Mouse (Mus musculus) limb, embryonic 13.5 days (tissue): Measurements from ENCODE around the gene Plagl1. TPM values are rescaled to one million over a fixed set of nuclear protein-coding genes. Genes with fewer than 3 reads are reported as not detected.

Experiments used
- ATAC-seq: fragments of 200-750 bp; cut with Nextera tagmentation; 2 replicates; pipeline ENCODE4 v1.8.0; 2017; ENCODE audit warnings: low read depth, moderate number of reproducible peaks, moderate TSS enrichment; ENCODE audit not compliant: low FRiP score
- H3K27ac ChIP-seq: fragments of 300-500 bp; sonication (generic); 2 replicates; pipeline ENCODE4 v1.5.1; 2015; ENCODE audit warnings: inconsistent platforms, mild to moderate bottlenecking, moderate library complexity
- H3K27me3 ChIP-seq: fragments of 300-500 bp; sonication (generic); 2 replicates; pipeline ENCODE4 v1.6.1; 2015; ENCODE audit warnings: mild to moderate bottlenecking, inconsistent platforms
- H3K36me3 ChIP-seq: fragments of 300-500 bp; sonication (generic); 2 replicates; pipeline ENCODE4 v1.6.1; 2015; ENCODE audit warnings: inconsistent platforms, mild to moderate bottlenecking, moderate library complexity
- H3K4me1 ChIP-seq: fragments of 300-500 bp; sonication (generic); 2 replicates; pipeline ENCODE4 v1.6.1; 2015; ENCODE audit warnings: inconsistent platforms
- H3K4me2 ChIP-seq: fragments of 300-500 bp; sonication (generic); replicated peaks from 2 replicates; pipeline ENCODE4 v1.6.1; 2015; ENCODE audit warnings: inconsistent platforms, mild to moderate bottlenecking, moderate library complexity
- H3K4me3 ChIP-seq: fragments of 300-500 bp; sonication (generic); 2 replicates; pipeline ENCODE4 v1.5.1; 2015; ENCODE audit warnings: moderate library complexity, mild to moderate bottlenecking, inconsistent platforms
- H3K9ac ChIP-seq: fragments of 300-500 bp; sonication (generic); 2 replicates; pipeline ENCODE4 v1.6.1; 2015; ENCODE audit warnings: mild to moderate bottlenecking, inconsistent platforms
- H3K9me3 ChIP-seq: fragments of 300-500 bp; sonication (generic); 2 replicates; pipeline ENCODE4 v1.6.1; 2016; ENCODE audit warnings: inconsistent platforms
- WGBS: fragments of 180-500 bp; shearing (Covaris S2); methylation state at CpG from one replicate; pipeline ENCODE4 v1.1.7; 2015; 5-methylcytosine and 5-hydroxymethylcytosine counted together
- polyA plus RNA-seq: library from polyadenylated mRNA; unstranded; fragments of >200 nt; fragmentation: Nextera tagmentation; extraction: Ambion mirVana; gene quantifications from 2 replicates; pipeline ENCODE4 v1.2.1, GENCODE M21; 2015

The Plagl1 gene
- polyA plus RNA-seq, 1 experiment from 2014 or later: 180 TPM

GRCm38 (mm10) chr10:13180211-13180610 lies 119.9 kb downstream of the Plagl1 start:
- ATAC-seq: no peak

More at GRCm38 (mm10) chr10:13180211-13180610, 119.9 kb downstream of the Plagl1 start:
- H3K4me2 ChIP-seq: no peak overlapping the region
- H3K27ac ChIP-seq: no peak overlapping the region
- H3K4me1 ChIP-seq: peaks cover 9% of the 10 kb centered on the region
- peaks cover 80% of the 10 kb centered on the region for H3K36me3 ChIP-seq
- no peak overlapping the region for H3K9ac ChIP-seq
- WGBS: 80% methylated on average over 7 of the region's 7 CpGs
- no peaks in the 10 kb centered on the region for H3K9me3 ChIP-seq
- H3K4me3 ChIP-seq: no peak overlapping the region
- no peaks in the 10 kb centered on the region for H3K27me3 ChIP-seq

Other genes with a start within 250 kb of the Plagl1 start
- gene Utrn, start 191.1 kb upstream of the Plagl1 start, polyA plus RNA-seq: 89.9 and 90.2 TPM in 2 replicates
- 2.2 and 3.5 TPM in 2 replicates for gene Stx11, start 96.2 kb upstream of the Plagl1 start, polyA plus RNA-seq
- gene Sf3b5, start 55.2 kb upstream of the Plagl1 start, polyA plus RNA-seq: 36.4 and 37.2 TPM in 2 replicates
- not detected in 2 replicates for gene Zc2hc1b, start 117.5 kb downstream of the Plagl1 start, polyA plus RNA-seq
- gene Ltv1, start 132.7 kb downstream of the Plagl1 start, polyA plus RNA-seq: 65.7 and 73.4 TPM in 2 replicates